Mouse (Mus musculus): ENCODE measurements at regions not wholly inside any gene's neighbourhood (a gene's known extent, or its start where the extent isn't known, plus 50 kb on each side); places are given as distances from the start of the nearest gene placed in this dataset.
A peak's percentile ranks its signal among the peaks of the same experiment; 100 is the strongest.

DNA sequence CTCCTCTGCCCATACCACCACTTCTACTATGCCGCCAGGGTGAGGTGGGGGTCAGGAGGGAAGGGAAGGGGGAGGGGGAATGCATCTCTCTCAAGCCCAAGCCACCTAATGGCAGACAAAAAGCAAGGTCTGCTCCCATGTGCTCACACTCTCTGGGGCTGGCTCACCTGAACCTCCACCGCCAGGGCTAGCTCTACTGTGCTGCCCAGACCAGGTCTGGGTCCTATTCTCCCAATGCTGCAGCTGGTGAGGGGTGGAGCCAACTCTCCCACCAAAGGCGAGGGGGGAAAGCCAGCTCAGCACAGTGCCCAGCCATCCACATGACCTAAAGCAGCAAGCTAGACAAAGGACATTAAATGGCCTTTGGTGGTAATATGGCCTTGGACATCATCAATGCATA is 158.6 kb downstream of the Chic2 start:
- no peak for DNase-seq (ENCODE audit: low spot score)

DNA sequence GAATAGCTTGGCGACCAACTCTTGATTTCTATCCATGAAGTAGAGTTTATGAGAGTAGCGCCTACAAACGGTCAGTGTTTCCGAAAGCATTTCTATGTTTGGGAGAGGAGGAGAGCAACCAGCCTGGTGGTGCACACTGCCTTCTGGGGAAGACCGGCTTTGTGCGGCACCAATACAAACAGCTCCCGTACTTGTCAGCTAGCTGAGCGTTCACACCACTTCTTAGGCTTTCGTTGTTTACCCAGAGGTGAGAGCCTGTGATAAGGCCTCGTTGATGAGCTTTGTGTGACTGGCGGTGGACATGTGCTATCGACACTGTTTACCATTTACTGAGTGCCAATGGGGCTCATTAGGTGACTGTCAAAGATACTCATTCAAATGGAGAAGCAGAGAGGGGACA is 162.0 kb downstream of the Chic2 start:
- no peak for DNase-seq (ENCODE audit: low spot score)

DNA sequence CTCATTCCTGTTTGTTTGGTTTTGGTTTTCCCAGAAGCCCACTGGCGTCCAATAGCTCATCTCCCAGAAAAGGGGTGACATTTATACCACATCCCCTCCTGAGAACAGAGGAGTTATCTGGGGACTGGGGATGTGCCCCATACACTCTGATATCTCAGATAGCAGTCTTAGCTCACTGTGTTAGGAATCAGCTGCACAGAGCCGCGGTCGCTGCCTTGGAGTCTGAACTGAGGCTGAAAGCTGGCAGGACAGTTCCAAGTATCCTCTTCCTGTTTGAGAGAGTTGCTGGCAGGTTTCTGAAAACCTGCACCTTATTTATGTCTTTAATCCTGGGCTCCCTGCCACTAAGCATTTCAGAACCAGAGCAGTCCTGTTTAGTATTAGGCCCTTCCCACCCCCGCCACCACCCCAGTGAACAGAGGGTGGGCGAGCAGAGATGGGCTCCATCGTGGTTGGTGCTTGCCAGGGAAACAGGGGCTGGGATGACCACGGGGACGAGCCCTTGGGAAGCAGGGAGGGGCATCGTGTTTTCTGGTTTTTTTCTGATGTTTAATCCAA is 163.8 kb downstream of the Chic2 start:
- no peak for DNase-seq (ENCODE audit: low spot score)

DNA sequence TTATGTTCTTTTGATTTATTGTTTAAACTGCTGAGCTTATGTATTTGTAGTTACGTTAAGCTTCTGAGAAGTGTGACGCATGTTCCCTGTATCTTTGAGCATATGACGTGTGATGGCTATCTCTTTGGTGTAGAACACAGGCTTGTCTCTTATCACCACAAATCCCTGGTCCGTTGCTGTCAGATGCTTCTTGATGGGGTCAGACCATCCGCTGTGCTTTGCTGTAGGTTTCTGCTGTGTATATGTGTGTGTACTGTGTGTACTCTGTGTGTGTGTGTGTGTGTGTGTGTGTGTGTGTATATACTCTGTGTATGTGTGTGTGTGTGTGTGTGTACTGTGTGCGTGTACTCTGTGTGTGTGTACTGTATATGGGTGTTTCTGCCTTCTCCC is 164.5 kb downstream of the Chic2 start:
- DNase-seq (ENCODE audit: low spot score), result no peak

DNA sequence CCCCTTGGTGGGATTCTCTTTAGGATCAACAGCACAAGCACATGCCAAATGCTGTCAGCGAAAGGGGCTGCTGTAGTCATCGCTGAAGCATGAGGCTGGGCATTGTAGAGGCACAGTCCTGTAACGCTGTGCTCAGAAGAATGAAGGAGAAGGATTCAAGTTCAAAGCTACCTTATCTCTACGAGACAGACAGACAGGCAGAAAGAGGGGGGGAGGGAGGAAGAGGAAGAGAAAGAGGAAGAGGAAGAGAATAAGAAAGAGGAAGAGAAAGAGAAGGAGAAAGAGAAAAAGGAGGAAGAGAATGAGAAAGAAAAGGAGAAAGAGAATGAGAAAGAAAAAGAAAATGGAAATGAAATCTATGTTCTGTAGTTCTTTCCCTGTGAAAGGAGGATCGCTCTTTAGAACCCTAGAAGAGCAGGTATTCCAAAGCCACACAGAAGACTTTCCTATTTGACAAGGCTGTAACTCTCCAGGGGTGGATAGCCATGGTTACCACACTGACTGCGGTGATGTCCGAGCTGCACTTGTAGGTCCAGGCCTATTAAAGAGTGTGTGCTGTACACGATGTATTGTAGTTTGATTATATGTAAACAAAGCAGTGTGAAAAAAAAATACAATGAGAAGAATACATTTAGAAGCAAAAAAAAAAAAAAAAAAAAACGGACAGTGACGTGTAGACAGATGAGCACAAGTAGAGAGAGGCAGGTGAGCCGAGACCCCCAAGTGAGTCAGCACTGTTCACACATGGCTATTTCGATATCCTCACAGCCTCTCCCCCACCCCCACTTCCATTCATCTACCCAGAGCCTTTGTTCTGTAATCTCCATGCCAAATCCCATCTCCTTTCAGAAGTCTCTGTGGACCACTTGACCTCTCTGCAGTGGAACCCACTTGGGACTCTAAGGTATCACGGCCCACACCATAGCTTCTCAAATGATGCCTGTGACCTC is 165.2 kb downstream of the Chic2 start:
- DNase-seq (ENCODE audit: low spot score), result no peak

DNA sequence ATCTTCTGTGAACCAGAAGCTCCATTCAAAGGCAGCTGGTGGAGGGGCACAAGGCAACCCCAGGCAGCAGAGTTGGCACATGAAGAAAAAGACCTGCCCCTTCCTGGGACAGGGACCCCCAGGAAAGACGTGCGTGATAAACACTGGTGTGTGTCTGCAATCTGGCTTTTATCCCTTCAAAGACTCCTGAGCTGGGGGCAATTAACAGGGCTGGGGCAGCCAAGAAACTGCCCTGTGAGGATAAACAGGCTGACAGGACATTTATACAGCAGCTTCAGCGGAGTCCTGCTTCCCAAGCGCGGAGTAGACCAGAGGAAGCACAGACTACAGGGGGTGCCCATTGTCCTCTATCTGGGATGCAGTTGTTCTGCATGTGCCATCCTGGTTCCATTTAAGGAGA is 167.0 kb downstream of the Chic2 start:
- DNase-seq (ENCODE audit: low spot score), result no peak

DNA sequence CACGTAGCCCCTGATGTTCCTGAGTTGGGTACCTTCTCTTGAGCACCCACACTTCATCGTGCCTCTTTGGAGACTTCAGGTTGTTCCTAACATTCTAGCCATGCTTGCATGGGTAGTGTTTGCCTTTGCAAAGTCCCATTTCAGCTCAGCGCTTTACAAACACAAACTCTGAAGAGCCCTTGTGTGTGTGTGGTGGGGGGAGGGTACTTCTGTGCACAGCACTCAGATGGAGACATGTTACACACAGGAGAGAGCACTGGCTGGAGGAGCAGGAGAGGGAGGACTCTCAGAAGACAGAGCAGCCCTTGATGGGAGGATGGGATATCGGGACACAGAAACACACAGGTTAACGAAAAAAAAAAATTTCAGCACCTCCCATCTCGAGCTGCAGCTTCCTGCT is 167.4 kb downstream of the Chic2 start:
- DNase-seq (ENCODE audit: low spot score), result no peak

DNA sequence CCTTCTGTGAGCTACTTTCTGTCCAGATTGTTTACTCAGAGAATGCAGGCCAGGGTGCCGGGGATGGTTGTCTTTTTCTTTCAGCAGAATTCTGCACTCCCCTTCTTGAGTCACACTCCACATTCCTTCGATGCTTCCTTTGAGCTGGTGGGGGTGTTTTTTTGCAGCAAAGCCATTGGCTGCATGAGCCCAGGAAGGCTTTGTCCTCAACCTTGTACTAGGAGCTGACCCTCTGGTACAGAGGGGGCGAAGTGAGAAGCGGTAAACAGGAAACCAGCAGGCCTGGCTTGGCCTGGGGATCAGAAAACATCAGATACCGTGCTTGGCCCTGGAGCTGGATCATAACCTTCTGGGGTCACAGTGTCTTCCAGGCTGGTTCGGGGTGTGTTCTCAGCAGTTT is 169.9 kb downstream of the Chic2 start:
- peak; percentile 52 for DNase-seq (ENCODE audit: low spot score)

DNA sequence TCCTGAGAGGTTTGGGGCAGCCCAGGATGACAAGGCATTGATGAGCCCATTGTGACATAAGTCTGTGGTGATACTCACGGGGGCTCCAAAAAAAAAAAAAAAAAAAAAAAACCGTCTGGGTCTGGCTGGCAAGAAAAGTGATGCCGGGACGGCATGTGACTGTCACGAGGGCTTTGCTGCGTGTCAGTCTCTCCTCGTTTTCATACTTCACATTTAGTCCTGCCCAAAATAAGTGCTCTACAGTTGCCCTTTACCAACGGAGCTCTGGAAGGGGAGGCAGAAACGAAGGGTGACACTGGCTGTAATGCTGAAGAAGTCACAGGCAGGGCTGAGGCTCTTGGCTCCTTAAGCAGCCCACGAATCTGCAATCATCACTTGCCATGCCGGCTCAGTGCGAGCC is 167.9 kb upstream of the Lnx1 start:
- DNase-seq (ENCODE audit: low spot score), result no peak

DNA sequence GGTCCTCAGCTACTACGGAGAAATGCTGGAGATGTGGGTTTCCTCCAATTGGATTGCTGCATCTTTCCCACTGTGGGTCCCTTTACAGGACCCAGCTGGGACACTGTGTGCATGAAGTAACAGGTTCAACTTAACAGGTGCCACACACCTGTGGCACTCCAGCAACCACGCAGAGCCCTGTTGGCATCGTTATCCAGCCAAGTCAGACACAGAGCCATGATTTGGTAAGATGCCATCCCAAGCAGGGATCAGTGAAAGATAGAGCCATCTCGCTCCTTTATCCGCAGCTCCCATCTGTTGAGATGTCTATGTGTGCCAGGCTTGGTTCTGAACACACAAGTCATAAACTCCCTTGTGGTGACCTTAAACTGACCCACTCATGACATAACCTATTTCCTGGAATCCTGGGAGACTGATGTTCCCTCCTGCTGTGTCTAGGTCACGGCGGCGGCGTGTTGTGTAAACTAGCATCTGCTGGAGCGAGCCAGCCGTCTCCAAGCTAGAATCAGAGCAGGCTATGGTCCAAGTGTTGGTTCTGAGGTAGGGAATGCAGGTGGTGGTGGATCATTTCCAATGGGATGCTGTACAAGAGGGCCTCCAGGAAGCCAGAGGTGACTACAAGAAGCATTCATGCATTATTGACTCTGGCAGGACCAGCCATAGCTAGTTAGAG is 164.5 kb upstream of the Lnx1 start:
- DNase-seq (ENCODE audit: low spot score), result no peak

DNA sequence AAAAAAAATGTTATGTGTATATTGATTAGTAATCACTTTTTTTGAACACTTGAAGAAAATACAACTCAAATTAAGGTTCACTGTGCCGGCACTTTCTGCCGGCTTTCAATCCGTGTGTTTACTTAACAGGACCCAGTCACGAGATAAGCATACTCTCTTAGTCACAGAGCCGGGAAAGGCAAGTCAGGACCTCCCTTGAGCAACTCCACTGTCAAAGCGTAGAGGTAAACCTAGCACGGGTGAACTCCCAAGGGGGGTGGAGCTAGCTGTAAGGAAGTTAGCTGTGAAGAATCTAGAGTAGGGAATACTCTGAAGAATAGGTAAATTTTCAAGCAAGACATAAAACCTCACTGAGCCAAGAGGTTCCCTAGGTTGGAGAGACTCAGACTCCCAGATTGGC is 164.0 kb upstream of the Lnx1 start:
- no peak for DNase-seq (ENCODE audit: low spot score)

DNA sequence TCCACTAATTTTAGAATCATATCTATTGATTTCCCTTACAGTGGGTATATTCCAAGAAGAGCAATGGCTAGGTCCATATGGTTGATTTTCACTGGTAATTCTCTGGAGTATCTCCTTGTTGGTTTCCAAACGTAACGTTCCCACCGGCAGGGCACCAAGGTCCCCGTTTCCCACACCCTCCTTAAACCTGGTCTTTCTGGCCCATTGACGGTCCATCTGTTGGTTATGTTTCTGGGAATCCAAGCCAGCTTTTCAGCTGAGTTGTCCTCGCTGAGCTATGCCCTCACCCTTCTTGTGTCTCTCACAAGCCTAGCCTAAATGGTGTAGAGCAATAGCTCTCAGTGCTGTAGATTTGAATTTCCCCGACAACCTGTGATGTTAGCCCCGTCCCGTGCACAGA is 162.7 kb upstream of the Lnx1 start:
- DNase-seq (ENCODE audit: low spot score), result no peak

DNA sequence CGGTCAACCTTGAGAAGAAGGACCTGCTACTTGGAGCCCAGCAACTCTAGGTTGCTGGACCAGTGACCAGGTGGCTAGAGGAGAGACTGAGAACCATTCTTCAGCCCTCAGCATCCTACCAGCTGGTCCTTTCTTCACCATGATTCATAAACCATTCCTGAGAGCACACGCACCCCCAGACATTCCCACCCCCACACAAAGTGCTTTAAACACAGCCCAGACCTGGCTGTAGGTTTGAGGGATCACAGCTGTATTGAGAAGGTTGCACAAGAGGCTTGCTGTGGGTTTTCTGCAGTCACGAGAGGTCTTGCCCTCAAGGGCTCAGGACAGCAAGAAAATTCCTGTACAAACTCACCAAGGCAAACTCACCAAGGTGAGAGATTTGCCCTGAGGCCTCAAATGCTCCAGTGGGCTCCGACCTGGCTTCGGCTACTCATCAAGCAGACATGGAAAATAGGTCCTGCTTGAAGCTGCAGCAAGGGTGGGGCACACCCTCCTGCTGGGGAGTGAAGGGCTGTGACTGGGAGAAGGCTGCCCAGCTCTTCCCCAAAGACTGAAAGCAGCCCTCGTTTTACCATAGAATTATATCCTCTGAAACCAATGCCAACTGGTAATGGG is 161.9 kb upstream of the Lnx1 start:
- DNase-seq (ENCODE audit: low spot score), result no peak

DNA sequence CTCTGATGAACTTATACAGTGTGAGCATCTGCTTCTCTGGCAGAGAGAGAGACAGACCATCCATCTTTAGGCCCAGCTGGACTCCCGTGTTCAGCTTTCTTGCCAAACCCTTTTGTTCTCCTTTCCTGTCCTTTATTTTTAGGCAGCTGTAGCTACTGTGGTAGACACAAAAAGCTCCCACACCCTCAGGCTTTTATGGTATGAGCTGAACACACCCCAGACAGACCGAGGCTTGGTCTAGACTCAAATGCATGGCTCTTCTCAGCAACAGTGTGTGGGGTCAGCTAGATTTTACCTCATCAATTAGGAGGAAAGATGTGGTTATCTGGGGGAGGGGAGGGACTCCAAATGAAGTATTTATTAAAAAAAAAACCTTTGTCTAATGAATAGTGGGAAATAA is 158.6 kb upstream of the Lnx1 start:
- no peak for DNase-seq (ENCODE audit: low spot score)

DNA sequence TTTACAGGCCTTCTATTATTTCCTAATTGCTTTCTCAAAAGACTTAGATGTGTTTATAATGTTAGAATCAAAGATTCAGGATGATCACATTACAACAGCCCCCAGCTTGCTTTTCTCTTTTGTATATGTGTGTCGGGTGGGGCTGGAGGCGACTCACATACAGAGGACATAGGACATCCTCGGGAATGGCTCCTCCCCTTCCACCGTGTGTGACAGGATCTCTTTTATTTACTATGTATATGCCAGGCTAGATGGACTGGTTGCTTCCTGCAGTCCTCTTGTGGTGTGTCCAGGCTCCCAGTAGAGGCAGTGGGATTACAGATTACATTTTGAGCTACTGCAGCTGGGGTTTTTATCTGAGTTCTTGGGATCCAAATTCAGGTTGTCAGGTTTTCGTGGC is 155.1 kb upstream of the Lnx1 start:
- no peak for DNase-seq (ENCODE audit: low spot score)

DNA sequence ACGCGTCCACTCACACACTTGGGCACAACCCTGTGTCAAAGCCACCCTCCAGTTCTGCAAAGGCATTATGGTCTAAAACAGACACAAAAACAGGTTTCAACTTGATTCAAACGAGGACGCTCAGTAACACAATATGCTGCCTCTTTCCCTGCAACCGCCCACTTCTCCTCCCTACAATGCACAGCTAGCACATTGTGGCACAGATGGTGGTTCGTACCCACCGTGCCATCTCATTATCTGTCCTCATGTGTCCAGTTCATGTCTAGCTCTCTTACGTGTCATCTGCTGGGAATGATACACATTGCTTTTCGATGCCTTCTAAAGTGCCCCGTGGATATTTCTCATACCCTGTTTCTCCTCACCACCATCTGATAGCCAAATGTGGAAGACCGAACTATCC is 154.4 kb upstream of the Lnx1 start:
- DNase-seq (ENCODE audit: low spot score), result no peak

DNA sequence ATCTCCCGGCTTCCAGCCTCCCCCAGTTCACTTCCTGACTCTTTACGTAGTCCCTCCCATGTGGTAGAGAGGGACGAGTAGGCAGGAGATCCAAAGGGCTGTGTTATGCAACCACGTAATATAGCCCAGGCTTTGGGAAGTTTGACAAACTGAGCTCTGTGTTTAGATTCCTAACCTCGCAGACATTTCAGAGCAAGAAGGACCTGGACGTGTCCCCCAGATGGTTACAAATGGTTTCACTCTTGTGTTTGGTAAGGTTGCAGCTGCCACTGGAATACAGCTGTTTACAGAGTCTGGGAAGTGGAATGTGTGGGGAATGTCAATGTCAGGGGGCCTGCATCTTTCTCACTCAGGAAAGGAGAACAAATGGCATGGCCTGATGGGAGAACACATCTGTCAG is 145.1 kb upstream of the Lnx1 start:
- DNase-seq (ENCODE audit: low spot score), result no peak

DNA sequence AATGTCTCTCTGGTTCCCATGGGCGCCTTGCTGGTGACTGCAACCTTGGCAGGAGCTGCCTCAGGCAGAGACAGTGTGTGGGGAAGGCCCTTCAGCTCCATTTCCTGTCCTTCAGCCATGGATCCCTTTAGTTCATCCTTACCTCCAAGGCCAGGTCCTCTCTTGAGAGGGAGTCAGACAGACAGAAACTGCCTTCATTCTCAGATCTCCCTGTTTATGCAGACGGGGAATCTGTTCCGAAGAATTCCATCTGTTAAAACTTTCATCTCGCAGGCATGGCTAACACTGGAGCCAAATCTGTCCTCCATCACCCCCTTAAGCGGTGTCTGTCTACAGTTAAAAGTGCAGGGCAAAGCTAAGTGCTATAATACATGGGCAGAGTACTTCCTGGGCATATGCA is 144.0 kb upstream of the Lnx1 start:
- DNase-seq (ENCODE audit: low spot score), result no peak

DNA sequence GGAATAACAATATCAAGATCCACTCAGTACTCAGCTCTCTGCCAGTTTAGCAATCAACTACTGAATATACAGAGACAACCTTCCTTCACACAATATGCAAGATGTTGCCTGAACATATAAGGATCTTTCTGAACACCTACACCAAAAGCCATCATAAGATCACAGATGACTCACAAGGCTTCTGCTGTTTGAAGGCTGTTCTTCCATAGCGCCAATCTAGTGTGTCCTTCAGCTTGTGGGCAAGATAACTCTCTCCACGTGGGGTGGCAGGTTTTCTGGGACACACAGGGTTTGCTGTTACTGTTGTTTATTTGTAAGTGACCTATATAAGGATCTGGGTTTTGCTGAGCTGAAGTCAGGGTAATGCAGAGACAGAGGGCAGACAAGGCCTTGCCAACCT is 131.7 kb upstream of the Lnx1 start:
- no peak for DNase-seq (ENCODE audit: low spot score)

DNA sequence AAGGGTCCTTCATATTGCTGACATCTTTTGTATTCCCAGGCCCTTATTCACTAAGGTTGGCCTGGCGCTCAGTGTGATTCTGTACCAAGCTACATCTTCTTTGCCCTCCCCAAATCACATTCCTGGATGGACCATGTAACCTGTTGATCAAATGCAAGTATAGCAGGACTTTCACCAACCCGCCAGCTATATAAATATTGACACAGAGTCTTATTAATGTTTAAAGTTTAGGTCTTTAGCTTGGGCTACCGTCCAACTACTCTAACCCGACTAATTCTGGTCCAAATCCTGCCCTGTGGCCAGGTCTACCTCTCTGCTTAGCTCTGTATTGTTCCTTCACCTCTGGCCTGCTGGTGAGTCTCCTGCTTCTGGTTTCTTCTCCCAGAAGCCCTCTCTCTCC is 131.2 kb upstream of the Lnx1 start:
- DNase-seq (ENCODE audit: low spot score), result no peak

DNA sequence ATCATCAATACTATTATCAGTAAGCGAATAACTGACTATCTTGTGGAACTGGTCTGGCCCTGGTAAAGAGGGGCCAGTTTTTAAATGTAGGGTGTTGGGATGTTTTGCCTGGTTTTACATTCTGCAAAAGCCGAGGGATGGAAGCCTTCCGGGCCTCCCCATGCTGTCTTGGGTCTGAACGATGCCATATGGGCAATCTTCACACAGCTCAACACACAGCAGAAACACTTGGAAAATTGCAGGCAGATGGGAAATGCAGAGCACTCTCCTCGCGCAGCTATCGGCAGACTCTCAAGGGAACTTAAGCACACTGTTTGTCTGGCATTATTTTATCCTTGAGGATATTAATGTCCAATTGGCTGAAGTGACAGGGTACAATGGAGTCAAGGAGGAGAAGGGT is 129.3 kb upstream of the Lnx1 start:
- peak; percentile 20 for DNase-seq (ENCODE audit: low spot score)

DNA sequence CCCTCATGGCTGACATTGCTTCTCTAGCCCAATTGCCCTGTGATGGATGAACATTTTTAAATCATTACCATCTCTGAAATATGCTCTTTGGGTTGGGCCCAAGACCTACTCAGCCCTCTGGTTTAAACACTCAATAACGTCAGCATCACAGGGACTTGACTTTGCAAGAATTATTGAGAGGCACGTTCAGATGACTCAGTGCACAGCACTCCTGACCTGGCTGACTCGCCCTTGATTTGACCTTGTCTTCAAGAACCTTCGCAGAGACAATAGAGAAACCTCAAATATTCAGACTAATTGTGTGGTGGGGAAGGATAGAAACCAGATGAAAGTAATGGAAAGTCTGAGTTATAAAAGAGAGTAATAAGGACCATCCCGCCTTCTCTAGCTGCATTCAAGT is 127.9 kb upstream of the Lnx1 start:
- DNase-seq (ENCODE audit: low spot score), result peak; percentile 50

DNA sequence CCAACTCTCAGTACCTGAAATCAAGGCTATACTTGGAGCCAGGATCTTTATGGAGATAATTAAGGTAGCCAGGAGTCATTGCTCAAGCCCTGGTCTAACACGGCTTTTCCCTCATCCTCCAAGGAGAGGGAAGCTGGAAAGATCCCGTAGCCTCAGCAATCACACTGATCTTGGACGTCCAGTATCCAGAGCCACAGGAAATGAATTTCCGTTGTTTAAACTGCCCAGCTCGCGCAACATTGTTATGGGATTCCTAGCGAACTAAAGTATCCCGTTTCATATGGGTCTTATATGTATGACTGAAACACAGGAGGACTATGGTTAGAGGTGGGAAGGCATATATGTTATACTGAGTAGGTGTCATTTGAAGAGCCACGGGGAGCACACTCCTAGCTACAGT is 126.3 kb upstream of the Lnx1 start:
- no peak for DNase-seq (ENCODE audit: low spot score)
